Mouse (Mus musculus) cerebellum, adult 9-11 months (tissue): ENCODE measurements around the gene Cntrob.

Source experiments
- DNase-seq: peaks from one replicate; pipeline ENCODE4 v3.0.0; 2022

The Cntrob gene

DNA sequence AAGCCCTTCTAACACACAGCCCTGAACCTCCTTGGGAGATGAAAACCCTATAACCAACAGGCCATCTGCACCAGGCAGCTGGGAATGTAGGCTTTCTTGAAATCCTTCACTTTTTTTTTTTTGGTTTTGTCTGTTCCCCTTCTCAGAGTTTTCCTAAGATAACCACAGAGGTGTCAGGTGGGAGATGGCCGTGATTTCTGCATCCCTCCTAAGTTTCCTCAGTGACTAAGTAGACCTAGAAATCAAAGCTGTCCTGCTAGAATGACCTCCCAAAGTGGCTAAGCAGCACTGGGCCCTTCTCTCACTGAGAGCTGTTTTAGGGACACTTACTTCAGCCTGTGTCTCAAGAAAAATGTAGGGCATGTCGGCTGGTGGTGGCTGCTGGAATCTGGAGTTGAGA, 25.8 kb downstream of the Cntrob start:
- DNase-seq: no peak

GRCm38 (mm10) chr11:69295286-69295685, 28.3 kb downstream of the Cntrob start:
- DNase-seq: no peak

DNA sequence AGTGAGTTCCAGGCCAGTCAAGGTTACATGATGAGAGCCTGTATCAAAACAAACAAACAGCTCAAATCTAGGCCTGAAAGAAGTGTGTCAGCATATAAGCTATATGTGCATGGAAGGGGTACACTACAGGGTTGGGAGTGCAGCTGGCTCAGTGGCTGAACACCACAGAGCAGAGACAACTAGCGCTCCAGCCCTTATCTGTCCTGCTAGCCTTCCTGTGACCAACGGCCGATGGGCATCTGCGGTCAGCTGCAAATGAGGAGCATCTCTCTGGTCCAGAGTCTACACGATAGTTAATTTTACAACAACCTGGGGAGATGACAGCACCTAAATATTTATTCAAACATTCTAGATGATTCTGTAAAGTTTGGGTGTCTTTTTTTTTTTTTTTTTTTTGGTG, 32.5 kb downstream of the Cntrob start:
- no peak for DNase-seq

DNA sequence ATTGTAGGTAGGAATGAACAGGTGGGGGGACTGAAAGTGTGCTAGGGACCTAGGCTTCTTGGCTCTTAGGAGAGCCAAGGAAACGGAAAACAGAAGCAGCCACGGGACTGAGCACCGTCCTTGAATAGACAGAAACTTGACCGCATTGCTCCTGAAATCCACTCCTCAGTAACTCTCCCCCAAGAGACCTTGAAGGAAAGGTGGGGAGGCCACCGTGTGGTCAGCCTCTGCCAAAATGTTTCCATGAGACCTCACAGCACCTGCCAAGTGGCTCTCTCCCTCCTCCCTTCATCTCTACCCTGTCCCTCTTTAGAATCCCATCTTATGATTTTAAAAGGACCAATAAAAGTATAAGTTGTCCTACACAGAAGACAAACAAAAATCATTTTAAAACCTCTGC, 46.3 kb downstream of the Cntrob start:
- DNase-seq: no peak

DNA sequence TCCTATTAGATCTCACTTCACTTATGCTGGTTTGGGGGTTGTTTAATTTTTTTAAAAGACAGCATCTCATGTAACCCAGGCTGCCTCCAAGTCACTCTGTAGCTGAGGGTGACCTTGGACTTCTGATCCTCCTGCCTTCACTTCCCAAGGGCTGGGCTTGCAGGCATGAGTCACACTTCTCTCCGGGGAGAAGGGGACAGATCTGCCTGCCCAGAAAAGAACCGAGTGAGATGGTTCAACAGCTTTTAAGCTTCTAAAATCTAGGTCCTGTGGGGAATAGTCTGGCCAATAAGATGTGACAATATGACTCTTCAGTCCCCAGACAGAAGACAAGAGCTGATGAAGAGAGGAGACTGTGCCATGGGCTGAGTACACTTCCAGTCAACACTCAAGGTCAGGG, 47.5 kb downstream of the Cntrob start:
- no peak for DNase-seq

DNA sequence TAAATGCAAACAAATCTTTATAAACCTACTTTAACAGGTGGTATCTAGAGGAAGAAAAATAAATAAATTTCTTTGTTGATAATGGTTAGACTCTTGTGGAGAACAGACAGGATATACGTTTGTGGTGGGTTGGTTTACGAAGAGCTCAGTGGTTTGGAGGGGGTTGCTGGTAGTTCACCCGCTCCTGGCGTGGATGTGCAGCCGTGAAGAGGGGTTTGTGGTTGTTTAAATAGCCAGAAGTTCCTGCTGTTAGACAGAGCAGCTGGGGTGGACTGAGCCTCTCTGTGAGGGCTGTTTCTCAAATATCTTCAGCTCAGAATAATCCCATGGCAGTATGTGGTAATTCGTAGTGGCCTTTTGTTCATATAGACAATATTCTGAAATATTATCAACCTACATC, 47.9 kb downstream of the Cntrob start:
- DNase-seq: no peak

GRCm38 (mm10) chr11:69272122-69272740, 51.3 kb downstream of the Cntrob start:
- peak; percentile 66 for DNase-seq

DNA sequence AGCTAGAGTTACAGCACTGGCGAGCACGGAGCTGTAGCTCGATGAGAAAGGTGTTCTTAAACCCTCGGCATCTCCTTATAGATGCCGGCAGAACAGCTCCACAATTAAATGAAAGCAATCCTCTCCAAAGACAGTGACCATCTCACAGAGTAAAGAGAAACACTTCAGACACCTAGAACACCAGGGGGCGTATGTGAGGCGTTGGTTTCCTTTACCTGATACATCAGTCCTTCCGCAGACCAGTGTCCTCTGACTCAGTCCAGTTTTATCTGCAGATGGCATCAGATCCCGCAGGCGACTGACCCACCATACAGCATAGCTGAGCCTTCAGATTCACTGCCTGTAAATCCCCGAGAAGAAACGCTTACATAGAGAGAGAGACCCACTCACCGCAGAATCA, 54.0 kb downstream of the Cntrob start:
- peak; percentile 77 for DNase-seq

DNA sequence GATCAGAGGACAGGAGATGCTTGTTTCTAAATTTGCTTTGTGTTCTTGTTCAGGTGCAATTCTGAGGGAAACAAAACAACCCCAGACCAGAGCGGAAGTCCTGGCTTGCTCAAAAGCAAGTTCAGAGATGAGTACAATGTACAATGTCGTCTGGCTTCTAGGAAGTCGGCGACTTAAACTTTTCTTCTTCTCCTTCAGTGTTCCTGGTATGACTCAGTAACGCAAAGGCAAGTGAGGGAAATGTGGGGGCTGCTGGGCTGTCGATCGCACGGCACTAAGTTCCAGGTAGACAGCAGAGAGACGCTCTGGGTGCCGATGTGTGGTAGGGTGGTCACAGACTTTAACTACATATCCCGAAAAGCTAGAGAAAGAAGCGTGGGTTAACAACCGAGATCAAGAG, 55.5 kb downstream of the Cntrob start:
- no peak for DNase-seq

DNA sequence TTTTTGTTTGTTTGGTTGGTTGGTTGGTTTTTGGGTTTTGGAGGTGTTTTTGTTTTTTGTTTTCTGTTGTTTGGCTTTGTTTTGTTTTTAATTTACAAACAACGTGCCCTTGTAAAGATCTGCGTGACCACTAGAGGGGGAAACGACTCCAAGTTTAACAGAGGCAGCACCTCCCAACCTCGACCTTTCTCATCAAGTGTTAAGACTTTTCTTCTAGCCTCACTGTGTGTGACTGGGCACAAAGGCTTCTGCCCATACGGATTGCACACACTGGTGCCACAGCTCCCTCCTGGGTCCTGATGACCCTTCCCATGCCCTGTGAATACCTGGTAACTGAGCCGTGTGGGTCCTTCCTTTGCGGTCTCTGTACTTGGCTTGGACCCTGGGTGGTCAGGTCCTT, 56.2 kb downstream of the Cntrob start:
- DNase-seq: no peak

DNA sequence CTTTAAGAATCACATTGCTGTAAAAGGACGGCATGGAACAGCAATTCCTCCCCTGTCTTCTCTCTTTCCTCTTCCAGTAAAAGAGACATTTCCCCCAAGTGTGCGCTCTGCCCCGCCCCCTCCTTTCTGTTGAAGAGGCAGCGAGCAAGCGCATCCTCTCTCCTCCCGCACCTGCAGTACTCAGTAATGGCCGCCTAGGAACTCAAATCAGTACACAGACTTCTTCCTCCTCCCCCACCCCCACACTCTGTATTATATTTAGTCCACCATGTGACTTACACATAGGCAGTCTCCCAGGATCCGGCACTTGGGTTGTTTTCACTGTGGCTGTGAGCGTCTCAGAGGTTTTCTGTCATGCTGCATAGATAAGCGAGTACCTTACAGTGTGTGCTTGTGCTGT, 57.3 kb downstream of the Cntrob start:
- peak; percentile 82 for DNase-seq

GRCm38 (mm10) chr11:69265410-69265809, 58.2 kb downstream of the Cntrob start:
- DNase-seq: no peak

DNA sequence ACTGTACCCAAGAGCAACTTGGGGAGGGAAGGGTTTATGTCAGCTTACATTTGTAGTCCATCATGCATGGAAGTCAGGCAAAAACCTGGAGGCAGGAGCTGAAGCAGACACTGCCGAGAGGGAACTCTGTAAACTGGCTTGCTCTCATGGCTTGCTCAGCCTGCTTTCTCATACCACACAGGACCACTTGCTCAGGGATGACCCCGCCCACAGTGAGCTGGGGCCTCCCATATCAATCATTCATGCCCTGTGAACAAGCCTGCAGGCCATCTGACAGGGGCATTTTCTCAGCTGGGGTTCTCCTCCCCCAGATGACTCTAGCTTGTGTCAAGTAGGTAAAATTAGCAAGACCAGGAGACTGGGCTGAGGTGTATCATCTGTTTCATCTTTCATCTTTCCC, 59.3 kb downstream of the Cntrob start:
- DNase-seq: no peak

DNA sequence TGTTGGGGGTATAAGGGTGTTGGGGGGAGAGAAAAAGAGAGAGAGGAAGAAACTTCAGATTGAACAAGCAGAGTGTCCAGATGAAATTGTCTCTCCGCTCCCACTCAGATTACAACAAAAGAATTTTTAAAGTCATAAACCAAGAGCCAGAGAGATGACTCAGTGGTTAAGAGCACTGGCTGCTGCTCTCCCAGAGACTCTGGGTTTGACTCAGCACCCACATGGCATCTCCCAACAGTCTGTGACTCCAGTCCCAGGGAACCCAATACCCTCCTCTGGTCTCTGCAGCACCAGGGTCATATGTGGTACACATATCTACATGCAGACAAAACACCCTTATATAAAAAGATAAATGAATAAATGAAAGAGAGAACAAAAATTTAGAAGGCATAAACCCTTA, 63.5 kb downstream of the Cntrob start:
- DNase-seq: no peak

GRCm38 (mm10) chr11:69258287-69258686, 65.3 kb downstream of the Cntrob start:
- DNase-seq: peak; percentile 51

GRCm38 (mm10) chr11:69257807-69258206, 65.8 kb downstream of the Cntrob start:
- DNase-seq: no peak

DNA sequence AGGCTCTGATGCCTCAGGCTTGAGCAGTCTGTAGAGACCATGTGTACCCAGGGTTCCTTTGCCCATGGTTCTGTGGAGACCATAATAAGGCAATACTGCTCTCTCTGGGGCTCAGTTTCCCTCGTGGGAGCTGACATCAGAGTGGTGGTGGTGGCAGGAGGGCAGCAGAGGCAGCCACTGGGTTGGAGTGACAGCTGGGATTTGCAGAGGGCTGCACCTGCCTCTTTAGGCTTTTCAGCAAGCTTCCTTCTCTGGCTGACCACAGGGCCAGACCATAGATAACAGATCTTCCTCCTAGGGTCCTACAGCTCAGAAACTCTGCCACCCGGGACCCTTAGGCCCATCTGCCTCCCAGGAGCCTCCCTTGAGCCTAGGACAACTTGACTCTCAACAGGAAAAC, 66.5 kb downstream of the Cntrob start:
- DNase-seq: no peak

- no peak for DNase-seq
Measured at GRCm38 (mm10) chr11:69254808-69255207, 68.8 kb downstream of the Cntrob start.

GRCm38 (mm10) chr11:69253131-69253530, 70.4 kb downstream of the Cntrob start:
- DNase-seq: no peak

DNA sequence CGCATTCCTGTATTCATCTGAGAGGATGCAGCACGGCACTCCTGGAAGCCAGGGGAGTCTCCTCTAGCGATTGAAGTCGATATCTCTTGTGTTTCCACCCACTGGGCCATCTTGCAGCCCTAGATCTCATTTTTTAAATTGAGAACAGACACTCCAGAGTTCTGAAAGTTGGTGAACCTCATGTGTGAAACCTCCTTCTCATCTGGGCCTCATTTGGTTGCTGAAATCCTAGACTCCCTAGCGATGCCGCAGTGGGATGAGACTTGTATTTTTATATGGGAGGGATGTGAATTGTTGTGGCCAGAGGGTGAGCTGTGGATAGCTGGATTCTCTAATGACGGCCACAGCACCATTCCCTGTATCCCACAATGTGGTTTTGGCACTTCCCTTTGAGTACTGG, 71.6 kb downstream of the Cntrob start:
- no peak for DNase-seq

- DNase-seq: no peak
Measured at GRCm38 (mm10) chr11:69251135-69251842, 72.3 kb downstream of the Cntrob start.

DNA sequence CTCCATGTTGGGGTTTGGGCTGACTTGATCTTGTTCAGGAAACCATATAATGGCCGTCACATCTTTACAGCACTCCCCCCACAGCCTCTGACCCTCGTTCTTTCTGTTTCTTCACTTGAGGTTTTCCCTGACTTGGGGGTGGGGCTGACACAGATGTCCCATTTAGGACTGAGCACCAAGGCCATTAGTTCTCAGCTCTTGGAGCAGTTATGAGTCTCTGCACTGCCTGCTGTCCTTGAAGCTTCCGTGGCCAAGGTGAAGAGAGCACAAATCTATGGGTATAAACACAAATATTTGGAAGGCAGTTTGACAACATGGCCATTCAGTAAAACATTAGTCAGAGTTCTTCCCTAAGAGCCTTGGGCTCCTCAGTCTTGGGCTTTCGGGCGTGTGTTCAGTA, 73.5 kb downstream of the Cntrob start:
- no peak for DNase-seq
